Mouse (Mus musculus): ENCODE results near the gene Gjd3.

DNA sequence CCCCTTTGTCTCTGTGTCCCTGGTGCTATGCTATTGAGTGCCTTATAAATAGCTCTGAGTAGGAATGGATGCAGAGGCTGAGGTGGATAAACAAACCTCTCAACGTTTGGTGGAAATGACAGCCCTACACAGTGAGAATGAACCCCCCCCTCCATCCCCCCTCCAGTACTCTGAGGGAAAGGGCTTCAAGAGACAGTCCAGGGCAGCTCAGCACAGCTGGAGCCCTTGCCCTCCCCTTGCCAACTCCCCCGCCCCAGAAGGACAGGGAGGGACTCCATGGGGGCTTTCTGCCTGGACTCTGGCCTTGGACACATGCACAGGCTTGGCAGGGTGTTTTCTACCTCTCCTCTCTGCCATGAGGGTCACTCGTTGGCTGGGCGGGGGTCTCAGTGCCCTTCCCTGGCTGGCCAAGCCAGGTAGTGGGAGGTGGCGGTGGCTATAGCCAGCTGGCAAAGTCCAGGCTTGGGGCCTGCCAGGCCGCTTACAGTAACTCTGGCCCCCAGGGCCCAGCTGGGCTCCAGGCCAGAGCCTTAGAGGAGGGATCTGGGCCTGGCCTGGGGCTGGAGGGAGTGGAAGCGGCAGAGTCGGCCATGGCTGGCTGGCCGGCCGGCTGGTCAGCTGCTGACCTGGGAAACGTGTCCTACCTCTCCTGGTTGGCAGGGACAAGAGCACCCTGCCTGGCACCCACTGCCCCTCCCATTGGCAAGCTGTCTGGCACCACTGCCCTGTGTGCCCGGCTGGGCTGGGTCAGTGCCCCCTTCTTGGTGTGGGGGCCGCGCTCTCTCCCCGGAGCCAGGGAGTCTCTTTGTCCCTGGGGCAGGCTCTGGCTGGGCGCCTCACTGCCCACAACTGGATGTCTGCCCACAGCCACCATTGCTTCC, 31.6 kb downstream of the Gjd3 start:
- TF ChIP-seq CTCF (IDR thresholded peaks at IDR 0.05 in 2 of 3, conservative IDR thresholded peaks at IDR 0.05 in 1 of 3; ENCODE audit: control insufficient read depth in 1 of 3, insufficient read depth in 1 of 3, low read depth in 2 of 3, low read length in 3 of 3, poor library complexity in 1 of 3, severe bottlenecking in 1 of 3) (no peak), KAT2A (conservative IDR thresholded peaks at IDR 0.05; ENCODE audit: low read depth, low read length) (no peak), POLR2A (IDR thresholded peaks at IDR 0.05; ENCODE audit: control insufficient read depth in 1 of 2, insufficient read depth in 1 of 2, low read depth in 1 of 2, low read length in 2 of 2, poor library complexity in 1 of 2) (no peak), EP300 (IDR thresholded peaks at IDR 0.05; ENCODE audit: low read depth in 1 of 2, low read length in 2 of 2) (no peak), ZNF384 (IDR thresholded peaks at IDR 0.05; ENCODE audit: low read depth, low read length) (no peak), MAX (IDR thresholded peaks at IDR 0.05; ENCODE audit: low read length) (no peak), GATA1 (IDR thresholded peaks at IDR 0.05; ENCODE audit: low read depth, low read length) (no peak), ZKSCAN1 (IDR thresholded peaks at IDR 0.05; ENCODE audit: low read depth, low read length) (no peak), JUND (IDR thresholded peaks at IDR 0.05; ENCODE audit: low read depth, low read length) (no peak)

Data from MEL (cell line).